Mouse (Mus musculus): ENCODE results near the gene Pptc7. TPM values are rescaled to one million over a fixed set of nuclear protein-coding genes. Genes with fewer than 3 reads are reported as not detected.

Pptc7 gene
- polyA plus RNA-seq, 1 experiment, result 13.5 TPM

DNA sequence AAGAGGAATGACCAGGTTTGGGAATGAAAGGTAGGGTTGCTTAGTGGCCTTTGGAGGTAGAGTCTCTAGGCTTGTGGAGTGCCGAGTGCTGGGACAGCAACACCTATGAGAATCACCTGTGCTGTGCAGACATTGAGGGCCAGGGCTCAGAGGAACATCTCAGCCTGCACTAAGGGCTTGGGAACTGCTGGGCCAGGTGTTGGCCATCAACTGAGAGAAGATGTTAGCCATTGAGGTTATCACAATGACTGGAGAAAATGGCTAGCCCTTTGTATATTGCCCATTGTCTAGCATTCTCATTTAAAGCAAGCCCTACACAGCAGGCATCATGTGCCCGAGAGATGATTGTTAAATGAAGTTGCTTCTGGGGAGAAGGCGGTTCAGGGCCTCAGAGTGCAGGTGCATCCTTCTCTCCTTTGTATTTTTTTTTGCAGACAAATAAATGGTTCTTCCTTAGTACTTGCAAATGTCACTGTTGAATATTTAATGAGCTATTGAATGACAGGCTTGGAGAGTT, 10.1 kb downstream of the Pptc7 start:
- 0 out of 2 replicates have a peak, but pooled peaks cover 2% of the 10 kb centered on the region for H3K4me1 ChIP-seq (ENCODE audit: control insufficient read depth, insufficient read depth, low read length)
- TF ChIP-seq CTCF (IDR thresholded peaks at IDR 0.05; ENCODE audit: low read depth, low read length), result no peak
- no peak for TF ChIP-seq POLR2A (IDR thresholded peaks at IDR 0.05; ENCODE audit: borderline replicate concordance, low read depth, low read length)
- no peak overlapping the region for H3K27ac ChIP-seq (ENCODE audit: insufficient read depth, low read depth, low read length)
- no peak overlapping the region for H3K4me3 ChIP-seq (ENCODE audit: insufficient read depth, low read length)

DNA sequence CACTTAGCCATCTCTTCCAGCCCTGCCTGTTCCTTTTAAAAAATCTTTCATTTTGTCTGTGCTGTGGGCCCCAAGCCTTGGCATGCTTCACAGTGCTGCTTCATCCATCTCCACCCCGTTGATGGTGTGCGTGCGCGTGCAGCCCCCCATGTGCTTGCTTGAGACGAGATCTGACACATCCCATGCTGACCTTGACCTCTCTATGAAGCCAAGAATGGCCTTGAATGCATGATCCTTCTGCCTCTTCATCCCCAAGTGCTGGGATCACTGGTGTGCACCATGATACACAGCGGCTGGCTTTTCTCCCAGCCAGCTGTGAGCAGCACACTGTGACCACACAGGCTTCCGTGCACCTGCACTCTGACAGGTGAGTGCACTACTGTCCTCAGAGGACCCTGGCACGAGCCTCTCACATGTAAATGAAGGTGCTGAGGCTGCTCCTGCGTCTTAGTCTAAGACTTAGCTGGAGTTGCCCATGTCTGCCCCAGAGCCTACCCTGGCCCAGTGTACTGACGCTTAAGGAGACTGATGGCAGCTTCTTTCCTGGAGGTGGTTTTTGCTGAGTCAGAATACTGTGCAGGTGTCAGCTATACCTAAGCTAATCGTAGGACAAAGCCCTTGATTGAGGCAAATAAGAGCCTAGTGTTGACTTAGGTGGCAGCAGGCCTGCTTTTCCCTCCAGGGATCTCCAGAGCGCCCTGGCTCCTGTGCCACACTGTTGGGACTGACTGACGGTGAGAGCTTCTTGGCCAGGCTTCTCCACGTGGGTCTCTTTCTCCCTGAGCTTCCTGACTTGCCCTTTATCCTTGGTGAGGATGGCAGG, 11.2 kb downstream of the Pptc7 start:
- Histone ChIP-seq H3K4me3 (ENCODE audit: insufficient read depth, low read length) (no peak overlapping the region), H3K4me1 (ENCODE audit: control insufficient read depth, insufficient read depth, low read length) (0 out of 2 replicates have a peak, but pooled peaks cover 5% of the 10 kb centered on the region), H3K27ac (ENCODE audit: insufficient read depth, low read depth, low read length) (no peak overlapping the region)
- TF ChIP-seq CTCF (IDR thresholded peaks at IDR 0.05; ENCODE audit: low read depth, low read length) (no peak), POLR2A (IDR thresholded peaks at IDR 0.05; ENCODE audit: borderline replicate concordance, low read depth, low read length) (no peak)

DNA sequence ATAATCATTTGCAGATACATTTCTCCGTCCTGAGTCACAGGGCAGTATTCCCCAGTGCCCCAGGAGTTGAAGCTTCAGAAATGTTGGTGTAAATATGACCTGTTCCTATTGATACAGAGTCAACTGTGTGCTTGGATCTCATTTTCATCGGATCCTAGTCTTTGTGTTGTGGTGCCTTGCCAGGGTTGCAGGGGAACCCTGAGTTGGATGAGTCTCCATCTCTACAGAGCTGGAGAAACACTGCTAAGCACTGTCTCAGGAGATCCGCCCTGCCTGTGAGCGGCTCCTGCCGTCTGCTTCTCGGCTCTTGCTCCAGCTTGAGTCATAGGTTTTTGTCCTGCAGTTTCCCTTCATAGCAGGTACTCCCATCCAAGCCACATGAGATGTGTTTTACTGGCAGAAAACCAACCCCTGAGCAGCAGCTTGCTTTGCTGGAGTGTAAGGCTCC, 15.9 kb downstream of the Pptc7 start:
- Histone ChIP-seq H3K4me1 (ENCODE audit: control insufficient read depth, insufficient read depth, low read length) (peaks cover 38% of the 10 kb centered on the region), H3K27ac (ENCODE audit: insufficient read depth, low read depth, low read length) (no peak overlapping the region), H3K4me3 (ENCODE audit: insufficient read depth, low read length) (no peak overlapping the region)
- no peak for TF ChIP-seq POLR2A (IDR thresholded peaks at IDR 0.05; ENCODE audit: borderline replicate concordance, low read depth, low read length)
- no peak for TF ChIP-seq CTCF (IDR thresholded peaks at IDR 0.05; ENCODE audit: low read depth, low read length)

DNA sequence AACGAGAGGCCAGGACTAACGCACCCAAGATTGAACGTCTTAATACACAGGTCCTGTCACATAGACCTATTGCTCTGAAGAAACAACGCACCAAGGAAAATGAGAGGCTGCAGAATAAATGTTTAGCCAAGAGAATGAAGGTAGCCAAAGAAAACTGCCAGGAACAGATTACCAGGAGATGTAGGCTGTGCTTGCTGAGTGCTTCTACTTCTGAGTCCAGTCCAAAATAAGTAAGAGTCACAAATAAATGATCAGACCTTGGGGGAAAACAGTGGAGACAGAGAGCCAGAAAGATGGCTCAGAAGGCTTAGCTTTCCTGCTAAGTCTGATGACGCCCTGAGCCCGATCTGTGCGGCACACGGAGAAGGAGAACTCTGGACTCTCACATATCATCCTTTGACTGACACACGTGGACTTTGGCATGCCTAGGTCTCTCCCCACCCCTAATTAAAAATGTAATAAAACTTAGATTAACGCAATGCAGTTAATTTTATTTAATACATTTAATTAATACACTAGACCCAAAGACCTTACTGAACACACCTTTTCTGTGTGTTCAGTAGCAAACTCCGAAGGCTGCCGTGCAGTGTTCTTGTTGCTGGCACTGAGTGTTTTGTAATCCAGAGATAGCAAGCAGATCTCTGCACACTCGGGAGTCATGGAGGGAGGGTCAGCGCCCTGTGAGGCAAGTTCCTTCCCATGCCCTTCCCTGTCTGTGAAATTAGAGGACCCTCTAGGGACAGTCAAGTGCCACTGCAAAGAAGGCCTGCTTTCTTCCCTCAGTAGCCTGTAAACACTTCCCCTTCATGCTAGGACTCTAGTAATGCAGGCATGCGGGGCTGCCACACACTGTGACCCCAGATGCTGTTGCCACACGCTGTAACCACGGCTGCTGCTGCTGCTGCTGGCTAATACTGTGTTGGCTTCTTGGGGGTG, 18.9 kb downstream of the Pptc7 start:
- Histone ChIP-seq H3K27ac (ENCODE audit: insufficient read depth, low read depth, low read length) (no peak overlapping the region), H3K4me1 (ENCODE audit: control insufficient read depth, insufficient read depth, low read length) (peaks cover 45% of the 10 kb centered on the region), H3K4me3 (ENCODE audit: insufficient read depth, low read length) (no peak overlapping the region)
- TF ChIP-seq POLR2A (IDR thresholded peaks at IDR 0.05; ENCODE audit: borderline replicate concordance, low read depth, low read length), result no peak
- TF ChIP-seq CTCF (IDR thresholded peaks at IDR 0.05; ENCODE audit: low read depth, low read length), result 0 out of 2 replicates have a peak, but pooled peaks have one; percentile 15

DNA sequence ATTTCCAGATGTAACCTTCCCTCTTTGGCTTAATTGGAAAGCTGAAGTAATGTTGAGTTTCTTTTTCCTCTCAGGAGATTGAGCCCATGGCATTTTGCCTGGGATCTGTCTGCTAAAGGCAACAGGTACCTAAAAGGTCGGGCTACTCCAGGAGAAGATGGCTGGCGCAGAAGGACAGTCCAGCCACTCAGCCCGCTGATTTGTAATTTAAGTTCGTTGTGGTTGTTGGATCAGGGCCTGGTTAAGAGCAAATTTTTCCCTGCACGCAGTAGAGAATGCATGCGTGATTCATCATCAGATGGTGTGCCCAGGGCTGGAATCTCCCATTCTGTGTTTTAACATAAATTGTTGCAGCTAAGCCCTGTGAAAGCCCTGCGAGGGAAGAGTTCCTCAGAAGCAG, 19.8 kb downstream of the Pptc7 start:
- Histone ChIP-seq H3K4me1 (ENCODE audit: control insufficient read depth, insufficient read depth, low read length) (peaks cover 45% of the 10 kb centered on the region), H3K4me3 (ENCODE audit: insufficient read depth, low read length) (no peak overlapping the region), H3K27ac (ENCODE audit: insufficient read depth, low read depth, low read length) (no peak overlapping the region)
- TF ChIP-seq POLR2A (IDR thresholded peaks at IDR 0.05; ENCODE audit: borderline replicate concordance, low read depth, low read length), result no peak
- no peak for TF ChIP-seq CTCF (IDR thresholded peaks at IDR 0.05; ENCODE audit: low read depth, low read length)

DNA sequence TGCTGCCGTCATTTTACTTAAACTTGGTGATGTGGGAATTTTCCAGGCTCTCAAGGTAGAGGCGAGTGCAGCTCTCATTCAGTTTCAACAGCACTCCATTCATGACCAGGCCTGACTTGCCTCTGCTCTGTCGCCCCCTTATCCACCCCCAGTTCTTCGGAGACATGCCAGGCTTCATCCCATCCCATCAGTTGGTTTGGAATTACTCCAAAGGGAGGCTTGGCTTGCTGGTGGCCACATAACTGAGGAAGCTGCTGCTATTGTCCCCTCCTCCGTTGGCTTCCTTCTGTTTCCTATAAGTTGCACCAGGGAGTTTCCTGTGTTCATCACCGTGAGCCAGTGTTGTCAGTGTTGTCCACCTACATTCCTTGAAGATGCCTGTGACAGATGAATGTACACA, 20.4 kb downstream of the Pptc7 start:
- Histone ChIP-seq H3K4me3 (ENCODE audit: insufficient read depth, low read length) (no peak overlapping the region), H3K27ac (ENCODE audit: insufficient read depth, low read depth, low read length) (no peak overlapping the region), H3K4me1 (ENCODE audit: control insufficient read depth, insufficient read depth, low read length) (peaks cover 45% of the 10 kb centered on the region)
- TF ChIP-seq CTCF (IDR thresholded peaks at IDR 0.05; ENCODE audit: low read depth, low read length) (no peak), POLR2A (IDR thresholded peaks at IDR 0.05; ENCODE audit: borderline replicate concordance, low read depth, low read length) (no peak)

DNA sequence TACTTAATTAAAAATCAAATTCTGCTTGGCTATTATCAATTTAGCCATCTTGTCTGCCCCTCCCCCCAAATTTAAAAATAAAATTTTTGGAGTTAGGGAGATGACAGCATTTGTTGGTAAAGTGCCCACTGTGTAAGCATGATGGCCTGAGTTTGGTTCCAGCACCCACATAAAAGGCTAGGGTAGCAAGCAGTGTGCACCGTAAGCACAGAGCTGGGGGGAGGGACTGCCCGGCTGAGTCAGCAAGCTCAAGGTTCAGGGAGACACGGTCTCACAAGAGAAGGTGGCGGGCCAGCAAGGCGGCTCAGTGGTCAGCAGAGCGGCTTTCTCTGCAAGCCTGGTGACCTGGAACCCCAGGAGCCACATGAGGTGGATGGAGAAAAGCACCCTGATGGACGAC, 21.3 kb downstream of the Pptc7 start:
- no peak overlapping the region for H3K4me3 ChIP-seq (ENCODE audit: insufficient read depth, low read length)
- no peak overlapping the region for H3K27ac ChIP-seq (ENCODE audit: insufficient read depth, low read depth, low read length)
- TF ChIP-seq CTCF (IDR thresholded peaks at IDR 0.05; ENCODE audit: low read depth, low read length) (no peak), POLR2A (IDR thresholded peaks at IDR 0.05; ENCODE audit: borderline replicate concordance, low read depth, low read length) (no peak)
- H3K4me1 ChIP-seq (ENCODE audit: control insufficient read depth, insufficient read depth, low read length), result peaks cover 42% of the 10 kb centered on the region

DNA sequence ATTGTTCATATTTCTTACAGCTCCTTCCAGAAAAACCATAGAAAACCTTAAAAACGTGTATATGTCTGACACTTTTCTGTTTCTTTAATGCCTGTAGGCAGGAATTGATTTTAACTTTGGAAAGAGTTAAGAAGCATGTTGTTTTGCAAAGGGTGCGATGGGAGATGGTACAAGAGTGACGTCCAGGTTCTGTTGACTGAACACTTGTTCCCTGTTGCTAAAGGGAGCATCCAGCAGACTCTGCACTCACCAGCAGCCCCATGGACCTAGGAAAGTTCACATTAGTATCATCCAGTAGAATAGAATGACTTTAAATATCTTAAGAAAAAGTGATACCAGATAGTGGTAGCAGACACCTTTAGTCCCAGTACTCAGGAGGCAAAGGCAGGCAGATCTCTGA, 22.4 kb downstream of the Pptc7 start:
- no peak overlapping the region for H3K4me3 ChIP-seq (ENCODE audit: insufficient read depth, low read length)
- no peak for TF ChIP-seq POLR2A (IDR thresholded peaks at IDR 0.05; ENCODE audit: borderline replicate concordance, low read depth, low read length)
- no peak for TF ChIP-seq CTCF (IDR thresholded peaks at IDR 0.05; ENCODE audit: low read depth, low read length)
- H3K4me1 ChIP-seq (ENCODE audit: control insufficient read depth, insufficient read depth, low read length), result peaks cover 42% of the 10 kb centered on the region
- H3K27ac ChIP-seq (ENCODE audit: insufficient read depth, low read depth, low read length), result no peak overlapping the region

DNA sequence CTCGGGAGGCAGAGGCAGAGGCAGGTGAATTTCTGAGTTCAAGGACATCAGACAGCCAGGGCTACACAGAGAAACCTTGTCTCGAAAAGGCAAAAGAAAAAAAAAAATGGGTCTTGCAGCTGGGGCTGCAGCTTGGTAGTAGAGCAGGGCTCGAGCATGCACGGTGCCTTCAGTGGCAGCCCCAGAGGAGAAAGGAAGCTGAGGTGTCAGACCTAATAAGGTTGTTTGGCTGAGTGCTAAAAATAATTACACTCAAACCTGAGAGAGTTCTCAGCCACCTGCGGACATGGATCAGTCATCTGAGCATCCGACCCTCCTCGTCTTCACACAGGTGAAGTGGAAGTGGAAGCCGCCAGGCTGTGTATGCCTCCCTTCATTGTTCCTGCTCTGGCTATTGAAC, 26.5 kb downstream of the Pptc7 start:
- no peak overlapping the region for H3K4me3 ChIP-seq (ENCODE audit: insufficient read depth, low read length)
- no peak overlapping the region for H3K27ac ChIP-seq (ENCODE audit: insufficient read depth, low read depth, low read length)
- H3K4me1 ChIP-seq (ENCODE audit: control insufficient read depth, insufficient read depth, low read length), result peaks cover 14% of the 10 kb centered on the region
- no peak for TF ChIP-seq POLR2A (IDR thresholded peaks at IDR 0.05; ENCODE audit: borderline replicate concordance, low read depth, low read length)
- no peak for TF ChIP-seq CTCF (IDR thresholded peaks at IDR 0.05; ENCODE audit: low read depth, low read length)

Measured in bone marrow macrophage, adult 2 months (primary cell).